Mouse (Mus musculus): ENCODE data around the gene Mybph. TPM values are rescaled to one million over a fixed set of nuclear protein-coding genes. Genes with fewer than 3 reads are reported as not detected.

The Mybph gene
- total and polyA plus RNA-seq, 3 experiments = not detected

GRCm38 (mm10) chr1:134204230-134204629 is 11.0 kb downstream of the Mybph start:
- Histone ChIP-seq H3K27me3 (ENCODE audit: control insufficient read depth in 1 of 2, insufficient read depth in 2 of 2, low read length in 2 of 2) (no peaks in the 10 kb centered on the region), H3K9ac (ENCODE audit: control insufficient read depth, low read depth, low read length, poor library complexity, severe bottlenecking) (no peak overlapping the region), H3K79me2 (ENCODE audit: control insufficient read depth, insufficient read depth, low read length, poor library complexity) (no peaks in the 10 kb centered on the region), H3K36me3 (ENCODE audit: control insufficient read depth in 1 of 2, insufficient read depth in 2 of 2, low read length in 2 of 2) (peaks cover 0 to 13% of the 10 kb centered on the region in 2 experiments; a peak in 2 of 4 replicates), H3K4me1 (ENCODE audit: control insufficient read depth in 1 of 2, insufficient read depth in 2 of 2, low read length in 2 of 2) (peaks cover 0 to 16% of the 10 kb centered on the region in 2 experiments; a peak in 2 of 4 replicates), H3K9me3 (replicated peaks; ENCODE audit: insufficient read depth, low read length) (no peaks in the 10 kb centered on the region), H3K4me3 (ENCODE audit: control insufficient read depth in 1 of 2, insufficient read depth in 1 of 2, low read depth in 2 of 2, low read length in 2 of 2) (no peak overlapping the region), H3K27ac (ENCODE audit: control insufficient read depth, low read depth, low read length) (no peak overlapping the region)
- TF ChIP-seq JUND (IDR thresholded peaks at IDR 0.05; ENCODE audit: low read depth, low read length) (no peak), MEF2A (IDR thresholded peaks at IDR 0.05; ENCODE audit: extremely low read depth, insufficient replicate concordance, low read depth, low read length, poor library complexity, severe bottlenecking) (no peak), GATA1 (IDR thresholded peaks at IDR 0.05; ENCODE audit: low read depth, low read length) (no peak), MAX (IDR thresholded peaks at IDR 0.05; ENCODE audit: low read length) (no peak), SMC3 (IDR thresholded peaks at IDR 0.05; ENCODE audit: low read depth, low read length) (no peak), ZMIZ1 (IDR thresholded peaks at IDR 0.05; ENCODE audit: low read depth, low read length) (no peak), MYB (IDR thresholded peaks at IDR 0.05; ENCODE audit: low read depth, low read length) (no peak), ZKSCAN1 (IDR thresholded peaks at IDR 0.05; ENCODE audit: low read depth, low read length) (no peak), POLR2AphosphoS5 (IDR thresholded peaks at IDR 0.05; ENCODE audit: borderline replicate concordance, low read depth, low read length) (no peak), MAFK (IDR thresholded peaks at IDR 0.05; ENCODE audit: borderline replicate concordance, low read depth, low read length) (no peak), MXI1 (IDR thresholded peaks at IDR 0.05; ENCODE audit: low read depth, low read length) (no peak), TAL1 (IDR thresholded peaks at IDR 0.05; ENCODE audit: low read length) (no peak), ELF1 (IDR thresholded peaks at IDR 0.05; ENCODE audit: low read depth, low read length) (no peak), POLR2AphosphoS2 (IDR thresholded peaks at IDR 0.05; ENCODE audit: low read length) (no peak), MAZ (IDR thresholded peaks at IDR 0.05; ENCODE audit: low read depth, low read length) (no peak), KAT2A (conservative IDR thresholded peaks at IDR 0.05; ENCODE audit: low read depth, low read length) (no peak), TCF12 (IDR thresholded peaks at IDR 0.05; ENCODE audit: low read depth, low read length) (no peak), GABPA (IDR thresholded peaks at IDR 0.05; ENCODE audit: low read depth, low read length) (no peak), ZC3H11A (IDR thresholded peaks at IDR 0.05; ENCODE audit: low read depth, low read length) (no peak)
- DNase-seq (ENCODE audit: low read depth, low spot score) = no peak

- no peak for DNase-seq (ENCODE audit: low read depth, low spot score)
- Histone ChIP-seq H3K36me3 (ENCODE audit: control insufficient read depth in 1 of 2, insufficient read depth in 2 of 2, low read length in 2 of 2) (peaks cover 0 to 13% of the 10 kb centered on the region in 2 experiments; a peak in 2 of 4 replicates), H3K79me2 (ENCODE audit: control insufficient read depth, insufficient read depth, low read length, poor library complexity) (no peaks in the 10 kb centered on the region), H3K9me3 (replicated peaks; ENCODE audit: insufficient read depth, low read length) (no peaks in the 10 kb centered on the region), H3K27ac (ENCODE audit: control insufficient read depth, low read depth, low read length) (no peak overlapping the region), H3K9ac (ENCODE audit: control insufficient read depth, low read depth, low read length, poor library complexity, severe bottlenecking) (no peak overlapping the region), H3K4me1 (ENCODE audit: control insufficient read depth in 1 of 2, insufficient read depth in 2 of 2, low read length in 2 of 2) (peaks cover 0 to 16% of the 10 kb centered on the region in 2 experiments; a peak in 2 of 4 replicates), H3K4me3 (ENCODE audit: control insufficient read depth in 1 of 2, insufficient read depth in 1 of 2, low read depth in 2 of 2, low read length in 2 of 2) (no peak overlapping the region), H3K27me3 (ENCODE audit: control insufficient read depth in 1 of 2, insufficient read depth in 2 of 2, low read length in 2 of 2) (no peaks in the 10 kb centered on the region)
- TF ChIP-seq ZMIZ1 (IDR thresholded peaks at IDR 0.05; ENCODE audit: low read depth, low read length) (no peak), POLR2AphosphoS5 (IDR thresholded peaks at IDR 0.05; ENCODE audit: borderline replicate concordance, low read depth, low read length) (no peak), RCOR1 (IDR thresholded peaks at IDR 0.05; ENCODE audit: low read depth, low read length) (0 out of 2 replicates have a peak, but pooled peaks have one; percentile 20), ELF1 (IDR thresholded peaks at IDR 0.05; ENCODE audit: low read depth, low read length) (no peak), UBTF (IDR thresholded peaks at IDR 0.05; ENCODE audit: borderline replicate concordance, insufficient read depth, low read depth, low read length) (no peak), SIN3A (IDR thresholded peaks at IDR 0.05; ENCODE audit: low read length) (no peak), KAT2A (conservative IDR thresholded peaks at IDR 0.05; ENCODE audit: low read depth, low read length) (no peak), MEF2A (IDR thresholded peaks at IDR 0.05; ENCODE audit: extremely low read depth, insufficient replicate concordance, low read depth, low read length, poor library complexity, severe bottlenecking) (no peak), USF2 (IDR thresholded peaks at IDR 0.05; ENCODE audit: borderline replicate concordance in 1 of 2, insufficient read depth in 1 of 2, low read depth in 1 of 2, low read length in 2 of 2) (no peak), SMC3 (IDR thresholded peaks at IDR 0.05; ENCODE audit: low read depth, low read length) (no peak), POLR2AphosphoS2 (IDR thresholded peaks at IDR 0.05; ENCODE audit: low read length) (no peak), NRF1 (IDR thresholded peaks at IDR 0.05; ENCODE audit: insufficient read depth, low read depth, low read length, poor library complexity, severe bottlenecking) (no peak), ZNF384 (IDR thresholded peaks at IDR 0.05; ENCODE audit: low read depth, low read length) (peak; percentile 85), ZC3H11A (IDR thresholded peaks at IDR 0.05; ENCODE audit: low read depth, low read length) (no peak), GABPA (IDR thresholded peaks at IDR 0.05; ENCODE audit: low read depth, low read length) (no peak), MAX (IDR thresholded peaks at IDR 0.05; ENCODE audit: low read length) (no peak), EP300 (IDR thresholded peaks at IDR 0.05; ENCODE audit: low read depth in 1 of 2, low read length in 2 of 2) (no peak), POLR2A (IDR thresholded peaks at IDR 0.05; ENCODE audit: control insufficient read depth in 1 of 2, insufficient read depth in 1 of 2, low read depth in 1 of 2, low read length in 2 of 2, poor library complexity in 1 of 2) (no peak), CHD1 (IDR thresholded peaks at IDR 0.05; ENCODE audit: low read depth, low read length) (no peak)
Measured at GRCm38 (mm10) chr1:134205296-134206018, 12.2 kb downstream of the Mybph start.
